In the genomic region with DNA sequence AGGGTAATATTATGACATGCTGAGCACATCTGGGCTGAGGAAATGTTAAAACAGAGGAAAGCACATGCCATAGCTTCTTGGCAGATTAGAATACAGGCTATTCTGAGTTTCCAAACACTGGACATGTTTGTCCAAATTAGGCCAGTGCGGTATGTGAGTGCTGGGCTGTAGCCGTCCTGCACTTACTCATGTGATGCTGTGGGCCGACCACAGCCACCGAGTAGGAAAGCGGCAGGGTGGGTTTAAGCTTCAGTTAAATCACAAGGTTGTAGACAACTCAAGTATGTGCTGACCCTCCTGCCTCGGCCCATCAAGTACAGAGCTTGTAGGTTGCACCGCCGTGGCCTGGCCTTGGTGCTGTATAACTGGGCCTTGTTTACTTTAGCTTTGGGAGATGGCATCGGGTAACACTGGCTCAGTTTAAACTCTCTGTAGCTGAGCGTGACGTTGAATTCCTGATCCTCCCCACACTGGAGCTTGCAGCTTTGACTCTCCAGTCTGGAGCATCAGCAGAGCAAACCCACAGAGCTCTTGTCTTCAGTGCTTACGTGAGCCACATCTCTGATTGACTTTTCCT, we compare ENCODE assay signal across 11 mouse cellular contexts. TPM values are rescaled to one million over a fixed set of nuclear protein-coding genes. Genes with fewer than 3 reads are reported as not detected.
A peak's percentile ranks its signal among the peaks of the same experiment; 100 is the strongest.
DNase-seq lines count a peak whose midpoint lies in the region; ATAC-seq and TF ChIP-seq lines count a peak whose summit lies in the region.
"Had no signal": no experiment of that assay in that cellular context is flagged by ENCODE, and none has a peak within 500 bp of the region (broad histone marks: within the 10 kb centered on the region; RNA-seq: fewer than 3 reads in every experiment).

No protein-coding gene starts in this region.

- no peak overlapping the region for H3K9ac ChIP-seq in kidney, embryonic 15.5 days
- H3K9ac ChIP-seq: hindbrain, embryonic 12.5 days had no signal

- no peak for DNase-seq in gastrocnemius, adult 2 months
- no peak for DNase-seq in gastrocnemius, postnatal 36 days
- no peak for DNase-seq in kidney, adult 18-20 months
- peak; percentile 61 for DNase-seq in NIH3T3 (ENCODE audit: low read depth)
- DNase-seq in lung, postnatal 36 days, result peak; percentile 20
- DNase-seq in adrenal gland, postnatal 10 days, result no peak
- no peak for DNase-seq in adrenal gland, adult 18-20 months (ENCODE audit: low spot score in 2 of 2)
- DNase-seq: cerebellum, adult 18-20 months; right cerebral cortex, postnatal 4 days had no signal

- H3K4me1 ChIP-seq in kidney, embryonic 15.5 days, result peaks cover 7% of the 10 kb centered on the region
- H3K4me1 ChIP-seq: hindbrain, embryonic 12.5 days had no signal

- intact Hi-C loops in gastrocnemius, adult 2 months (cut with DNase I), result no loop called here
- intact Hi-C loops in gastrocnemius, postnatal 36 days (cut with DNase I), result no loop called here

- no peak for TF ChIP-seq CTCF in gastrocnemius, adult 2 months (IDR thresholded peaks at IDR 0.05)

- WGBS in kidney, embryonic 15.5 days, result 41% methylated on average over 12 of the region's 12 CpGs

- peak overlapping the region; percentile 14 for H3K4me3 ChIP-seq in gastrocnemius, adult 2 months
- no peak overlapping the region for H3K4me3 ChIP-seq in kidney, embryonic 15.5 days (replicated peaks)
- H3K4me3 ChIP-seq: hindbrain, embryonic 12.5 days had no signal

- H3K27me3 ChIP-seq in kidney, embryonic 15.5 days, result no peaks in the 10 kb centered on the region
- H3K27me3 ChIP-seq: hindbrain, embryonic 12.5 days had no signal

- ATAC-seq in kidney, embryonic 15.5 days (replicated peaks; ENCODE audit: low FRiP score), result peak; percentile 54; the same call in 1 of the 2 replicates

- no peak overlapping the region for H3K4me2 ChIP-seq in kidney, embryonic 15.5 days
- H3K4me2 ChIP-seq: hindbrain, embryonic 12.5 days had no signal

- H3K27ac ChIP-seq in gastrocnemius, adult 2 months, result peak overlapping the region; percentile 97
- H3K27ac ChIP-seq in kidney, embryonic 15.5 days, result no peak overlapping the region
- H3K27ac ChIP-seq: hindbrain, embryonic 12.5 days had no signal

- H3K9me3 ChIP-seq in kidney, embryonic 15.5 days (replicated peaks), result no peaks in the 10 kb centered on the region
- H3K9me3 ChIP-seq: hindbrain, embryonic 12.5 days had no signal

- peaks cover 65% of the 10 kb centered on the region for H3K36me3 ChIP-seq in kidney, embryonic 15.5 days

RNA-seq across cellular contexts. Expression of a gene that starts 33.7 kb away (rescaled TPM):
- under 1 TPM; 0.38 to 0.45 TPM for total RNA-seq in gastrocnemius, adult 2 months (2021)
- under 1 TPM; 0.42 to 0.54 TPM for total RNA-seq in gastrocnemius, postnatal 36 days (2021)
- polyA plus RNA-seq in kidney, embryonic 15.5 days (2015; fragmentation: Nextera tagmentation; extraction: Ambion mirVana), result 9.6 and 11.9 TPM in 2 replicates
- 1 to 10 TPM; 4.6 to 4.8 TPM for total RNA-seq in adrenal gland, postnatal 10 days (2021)
- 1 to 10 TPM; 2.4 TPM for total RNA-seq in adrenal gland, adult 18-20 months (2021)

RNA-seq across cellular contexts. Expression of a gene that starts 33.9 kb away (rescaled TPM):
- 10 to 100 TPM; 35.0 to 46.0 TPM for total RNA-seq in gastrocnemius, adult 2 months (2021)
- total RNA-seq in gastrocnemius, postnatal 36 days (2021), result 10 to 100 TPM; 36.2 to 41.3 TPM
- polyA plus RNA-seq in kidney, embryonic 15.5 days (2015; fragmentation: Nextera tagmentation; extraction: Ambion mirVana), result 218 and 230 TPM in 2 replicates
- total RNA-seq in adrenal gland, postnatal 10 days (2021), result 100 to 1,000 TPM; 121 to 131 TPM
- 100 to 1,000 TPM; 150 to 156 TPM for total RNA-seq in adrenal gland, adult 18-20 months (2021)

RNA-seq across cellular contexts. Expression of a gene that starts 36.1 kb away (rescaled TPM):
- 100 to 1,000 TPM; 103 to 115 TPM for total RNA-seq in gastrocnemius, adult 2 months (2021)
- total RNA-seq in gastrocnemius, postnatal 36 days (2021), result 100 to 1,000 TPM in 1 of 2 experiments, 10 to 100 TPM in 1; 93.8 to 103 TPM
- polyA plus RNA-seq in kidney, embryonic 15.5 days (2015; fragmentation: Nextera tagmentation; extraction: Ambion mirVana), result 8.2 and 9.1 TPM in 2 replicates
- 10 to 100 TPM; 36.7 to 49.2 TPM for total RNA-seq in adrenal gland, postnatal 10 days (2021)
- 10 to 100 TPM; 56.1 to 70.7 TPM for total RNA-seq in adrenal gland, adult 18-20 months (2021)

RNA-seq across cellular contexts. Expression of a gene that starts 51.4 kb away (rescaled TPM):
- 10 to 100 TPM; 22.1 to 28.5 TPM for total RNA-seq in gastrocnemius, adult 2 months (2021)
- 10 to 100 TPM; 22.4 to 23.8 TPM for total RNA-seq in gastrocnemius, postnatal 36 days (2021)
- 69.7 and 74.6 TPM in 2 replicates for polyA plus RNA-seq in kidney, embryonic 15.5 days (2015; fragmentation: Nextera tagmentation; extraction: Ambion mirVana)
- total RNA-seq in adrenal gland, postnatal 10 days (2021), result 10 to 100 TPM; 27.2 to 33.8 TPM
- 10 to 100 TPM; 29.7 to 34.9 TPM for total RNA-seq in adrenal gland, adult 18-20 months (2021)

RNA-seq across cellular contexts. Expression of a gene that starts 51.9 kb away (rescaled TPM):
- 1 to 10 TPM; 4.9 to 5.5 TPM for total RNA-seq in gastrocnemius, adult 2 months (2021)
- total RNA-seq in gastrocnemius, postnatal 36 days (2021), result 1 to 10 TPM; 4.2 to 6.5 TPM
- 57.6 and 63.6 TPM in 2 replicates for polyA plus RNA-seq in kidney, embryonic 15.5 days (2015; fragmentation: Nextera tagmentation; extraction: Ambion mirVana)
- total RNA-seq in adrenal gland, postnatal 10 days (2021), result 10 to 100 TPM; 30.3 to 32.7 TPM
- total RNA-seq in adrenal gland, adult 18-20 months (2021), result 10 to 100 TPM; 22.5 to 31.1 TPM

Comparison
In these comparisons a context has a peak if more than half of its experiments do, and no peak if none do; other contexts are left out.
1. DNase-seq: peak in NIH3T3 (single experiment) and lung, postnatal 36 days (single experiment); none in gastrocnemius, adult 2 months (single experiment), gastrocnemius, postnatal 36 days (0 of 2), kidney, adult 18-20 months (single experiment), adrenal gland, postnatal 10 days (single experiment) and adrenal gland, adult 18-20 months (0 of 2).